Mouse (Mus musculus): ENCODE data around the gene Cfap77. TPM values are rescaled to one million over a fixed set of nuclear protein-coding genes. Genes with fewer than 3 reads are reported as not detected.
"Not testable (repeated sequence)": the region's sequence is repeated elsewhere in the genome, so short reads cannot be mapped to it uniquely, and the experiment has no call there.

Cfap77 gene
- total RNA-seq (2015): 0.32 TPM in 1 of 2 replicates, not detected in the other
- total RNA-seq (2017): not detected in 2 replicates

- ATAC-seq (ENCODE audit: poor library complexity, severe bottlenecking): peak; percentile 73
Observed at GRCm38 (mm10) chr2:29054991-29055390, at the start of gene Cfap77. Cfap77 (minus strand) TSS chr2:29055066.

DNA sequence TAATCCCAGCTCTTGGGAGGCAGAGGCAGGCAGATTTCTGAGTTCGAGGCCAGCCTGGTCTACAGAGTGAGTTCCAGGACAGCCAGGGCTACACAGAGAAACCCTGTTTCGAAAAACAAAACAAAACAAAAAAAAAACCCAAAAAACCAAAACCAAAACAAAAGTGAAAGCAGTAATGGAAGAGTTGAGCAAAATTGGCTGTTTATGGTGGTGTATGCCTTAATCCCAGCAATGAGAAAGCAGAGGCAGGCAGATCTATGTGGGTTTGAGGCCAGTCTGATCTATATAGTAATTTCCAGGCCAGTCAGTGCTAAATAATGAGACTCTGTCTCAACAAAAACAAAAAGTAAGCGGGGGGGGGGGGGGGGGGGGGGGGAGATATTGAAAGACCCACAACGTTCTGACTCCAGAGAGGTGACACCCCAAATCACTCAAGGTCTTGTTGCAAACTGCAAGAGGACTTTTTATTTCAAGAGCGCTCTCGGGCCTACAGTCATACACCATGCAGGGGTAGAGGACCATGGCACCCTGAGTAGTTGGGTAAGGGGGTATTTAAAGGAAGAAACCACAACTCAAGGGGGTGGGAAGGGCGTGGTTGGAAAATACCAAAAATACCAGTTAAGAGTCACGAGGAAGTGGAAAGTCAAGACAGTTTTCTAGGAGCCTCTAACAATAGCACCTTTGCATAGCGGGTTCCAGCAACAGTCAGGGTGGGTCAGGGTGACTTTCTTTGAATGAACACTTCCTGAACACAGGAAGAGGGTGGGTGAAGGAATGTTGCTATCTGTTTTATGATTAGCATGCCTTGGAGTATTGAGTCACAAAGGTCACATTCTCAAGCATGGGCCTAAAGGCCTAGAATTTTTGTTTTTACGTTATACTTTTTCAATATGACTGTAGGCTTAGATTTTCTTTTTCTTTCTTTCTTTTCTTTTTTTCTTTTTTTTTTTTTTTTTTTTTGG lies 47.8 kb upstream of the Cfap77 start:
- ATAC-seq (ENCODE audit: poor library complexity, severe bottlenecking): not testable (repeated sequence)

DNA sequence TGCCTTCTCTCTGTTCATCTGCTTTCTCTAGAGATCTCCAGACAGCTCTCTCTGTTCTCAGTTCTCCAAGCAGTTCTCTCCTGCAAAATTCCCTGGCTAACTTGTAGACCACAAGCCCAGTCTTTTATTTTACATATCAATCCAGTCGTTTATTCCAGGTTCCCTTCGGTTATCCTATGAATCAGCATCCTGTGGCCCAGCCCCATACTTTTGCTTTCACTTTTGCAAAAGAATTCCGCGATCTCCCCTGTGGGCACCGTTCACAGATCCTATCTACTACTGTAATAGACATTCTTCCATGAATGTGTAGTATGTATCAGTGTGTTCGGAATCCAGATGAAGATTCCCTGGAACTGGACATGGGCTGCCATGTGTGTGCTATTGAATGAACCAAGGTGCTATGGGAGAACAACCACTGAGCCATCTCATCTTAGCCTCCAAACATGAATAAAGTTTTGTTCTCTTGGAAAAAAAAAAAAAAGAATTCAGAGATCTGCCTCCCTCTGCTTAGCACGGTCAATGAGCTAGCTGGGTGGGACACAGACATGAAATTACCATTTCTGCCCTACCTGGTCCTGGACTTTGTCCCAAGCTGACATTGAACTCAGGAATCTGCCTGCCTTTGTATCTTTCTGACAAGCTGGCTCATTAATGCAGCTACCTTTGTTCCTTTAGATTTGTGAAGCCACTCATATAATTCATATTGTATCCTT lies 46.1 kb upstream of the Cfap77 start:
- ATAC-seq (ENCODE audit: poor library complexity, severe bottlenecking): no peak

DNA sequence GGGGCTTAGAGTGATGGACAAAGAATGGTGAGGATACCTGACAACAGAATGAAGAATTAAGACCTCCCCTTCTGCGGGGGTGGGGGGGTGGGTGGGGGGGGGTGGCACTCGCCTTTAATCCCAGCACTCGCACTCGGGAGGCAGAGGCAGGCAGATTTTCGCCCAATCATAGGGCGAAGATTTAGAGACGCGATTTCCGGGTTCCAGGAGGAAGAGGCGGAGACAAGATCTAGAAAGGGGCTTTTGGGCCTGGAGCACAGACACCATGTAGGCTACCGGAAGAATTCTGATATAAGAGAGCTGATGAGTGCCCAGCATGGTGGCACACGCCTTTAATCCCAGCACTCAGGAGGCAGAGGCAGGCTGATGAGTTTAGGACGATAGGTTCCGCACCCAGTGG lies 44.8 kb upstream of the Cfap77 start:
- ATAC-seq (ENCODE audit: poor library complexity, severe bottlenecking): no peak

GRCm38 (mm10) chr2:29098786-29099185 lies 43.9 kb upstream of the Cfap77 start:
- no peak for ATAC-seq (ENCODE audit: poor library complexity, severe bottlenecking)

- ATAC-seq (ENCODE audit: poor library complexity, severe bottlenecking): not testable (repeated sequence)
Observed at GRCm38 (mm10) chr2:29097955-29098354, 43.1 kb upstream of the Cfap77 start.

DNA sequence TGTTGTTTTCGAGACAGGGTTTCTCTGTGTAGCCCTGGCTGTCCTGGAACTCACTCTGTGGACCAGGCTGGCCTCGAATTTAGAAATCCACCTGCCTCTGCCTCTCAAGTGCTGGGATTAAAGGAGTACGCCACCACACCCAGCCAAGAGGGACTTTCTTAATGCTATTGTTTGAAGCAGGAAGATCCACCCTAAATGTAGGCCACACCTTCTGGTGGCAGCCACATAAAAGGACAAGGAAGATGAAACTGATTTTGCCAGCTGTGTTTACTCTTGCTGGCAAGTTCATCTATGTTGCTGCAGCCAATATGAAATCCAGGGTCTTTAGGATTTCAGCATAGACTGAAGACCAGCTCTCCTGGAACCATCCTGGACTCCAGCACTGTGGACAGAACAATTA lies 42.6 kb upstream of the Cfap77 start:
- no peak for ATAC-seq (ENCODE audit: poor library complexity, severe bottlenecking)

DNA sequence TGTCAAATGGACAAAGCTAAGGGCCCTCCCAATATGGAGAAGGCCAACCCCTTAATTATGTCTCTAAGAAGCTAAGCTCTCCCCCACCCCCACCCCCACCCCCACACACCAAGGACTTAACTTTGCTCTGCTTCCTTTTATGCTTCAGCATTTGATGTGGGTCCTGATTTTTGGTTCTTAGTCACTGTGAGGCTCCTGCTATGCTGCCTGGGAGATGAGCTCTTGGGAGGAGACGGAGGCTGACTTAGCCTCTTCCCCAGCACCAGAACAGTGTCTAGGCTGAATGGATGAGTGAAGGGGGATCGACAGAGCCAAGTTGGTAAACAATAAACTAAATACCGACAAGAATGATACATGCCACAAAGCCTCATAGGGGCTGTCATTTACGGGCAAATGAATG lies 41.9 kb upstream of the Cfap77 start:
- ATAC-seq (ENCODE audit: poor library complexity, severe bottlenecking): no peak

- no peak for ATAC-seq (ENCODE audit: poor library complexity, severe bottlenecking)
Observed at GRCm38 (mm10) chr2:29095674-29096073, 40.8 kb upstream of the Cfap77 start.

GRCm38 (mm10) chr2:29089276-29089675 lies 34.4 kb upstream of the Cfap77 start:
- not testable (repeated sequence) for ATAC-seq (ENCODE audit: poor library complexity, severe bottlenecking)

DNA sequence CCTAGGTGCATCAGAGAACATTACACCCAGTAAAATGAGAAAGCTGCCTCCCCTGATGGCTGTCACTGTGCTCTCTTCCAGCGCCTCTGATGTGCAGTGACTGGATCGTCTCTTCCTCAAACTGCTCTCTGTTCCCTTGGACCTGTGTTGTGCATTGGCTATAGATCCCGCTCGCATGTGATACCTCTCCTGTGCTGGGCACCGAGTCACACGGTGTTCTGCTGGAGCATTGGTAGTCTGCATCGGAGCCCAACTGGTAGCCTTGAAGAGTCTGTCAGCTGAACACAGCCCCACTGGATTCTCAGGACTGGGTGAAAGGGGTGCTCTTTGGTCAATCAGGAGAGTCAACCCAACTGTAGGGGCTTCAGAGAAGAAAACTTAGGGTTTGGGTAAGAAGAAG lies 31.2 kb upstream of the Cfap77 start:
- ATAC-seq (ENCODE audit: poor library complexity, severe bottlenecking): no peak

- no peak for ATAC-seq (ENCODE audit: poor library complexity, severe bottlenecking)
Observed at GRCm38 (mm10) chr2:29081965-29082364, 27.1 kb upstream of the Cfap77 start.

DNA sequence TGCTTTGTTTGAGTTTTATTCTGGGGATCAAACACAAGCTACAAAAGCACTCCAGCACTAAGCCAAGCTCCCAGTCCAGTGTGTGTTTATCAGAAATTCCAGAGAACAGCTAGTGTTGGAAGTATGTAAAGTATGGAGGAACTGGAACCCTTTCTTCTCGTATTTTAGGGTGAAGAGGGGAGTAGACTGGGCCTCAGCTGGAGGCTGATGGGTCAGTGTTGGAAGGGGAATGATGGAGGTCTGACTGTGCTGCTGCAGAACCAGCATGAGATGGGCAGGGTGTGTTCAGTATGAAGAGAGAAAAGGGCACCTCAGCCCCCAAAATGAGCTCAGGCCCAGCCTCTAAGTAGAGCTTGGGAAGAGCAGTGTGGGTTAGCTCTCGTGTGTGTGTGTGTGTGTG lies 21.4 kb upstream of the Cfap77 start:
- no peak for ATAC-seq (ENCODE audit: poor library complexity, severe bottlenecking)

DNA sequence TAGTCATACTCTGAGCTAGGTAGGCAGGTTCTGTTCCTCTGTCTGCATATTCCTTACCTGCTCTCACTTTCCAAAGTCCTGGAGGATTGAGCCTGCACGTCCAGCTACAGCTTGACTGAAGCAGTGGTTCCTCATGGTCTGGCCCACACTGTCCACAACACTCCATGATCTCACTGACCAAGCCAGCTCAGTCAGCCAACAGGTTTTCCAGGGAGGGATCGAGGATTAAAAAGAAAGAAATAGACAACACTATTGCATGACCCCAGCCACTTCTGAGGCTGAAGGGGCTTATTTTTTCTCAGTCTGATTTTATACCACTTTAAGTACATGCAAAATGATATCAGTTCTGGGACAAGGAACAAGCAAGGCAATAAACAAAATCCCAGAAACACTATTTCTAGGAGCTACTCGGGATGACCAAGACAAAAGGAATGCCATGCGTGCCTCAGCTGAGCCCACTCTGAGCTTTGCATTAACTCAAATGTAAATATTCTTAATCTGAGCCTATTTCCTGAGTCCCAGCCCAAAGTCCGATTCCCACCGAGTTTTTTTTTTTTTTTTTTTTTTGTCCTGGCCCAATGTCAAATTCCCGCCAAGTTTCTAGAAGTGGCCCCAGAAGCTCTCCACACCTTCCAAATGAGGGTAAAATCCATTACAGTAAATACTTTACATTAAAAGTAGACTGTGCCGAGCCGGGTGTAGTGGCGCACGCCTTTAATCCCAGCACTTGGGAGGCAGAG lies 20.6 kb upstream of the Cfap77 start:
- ATAC-seq (ENCODE audit: poor library complexity, severe bottlenecking): no peak

DNA sequence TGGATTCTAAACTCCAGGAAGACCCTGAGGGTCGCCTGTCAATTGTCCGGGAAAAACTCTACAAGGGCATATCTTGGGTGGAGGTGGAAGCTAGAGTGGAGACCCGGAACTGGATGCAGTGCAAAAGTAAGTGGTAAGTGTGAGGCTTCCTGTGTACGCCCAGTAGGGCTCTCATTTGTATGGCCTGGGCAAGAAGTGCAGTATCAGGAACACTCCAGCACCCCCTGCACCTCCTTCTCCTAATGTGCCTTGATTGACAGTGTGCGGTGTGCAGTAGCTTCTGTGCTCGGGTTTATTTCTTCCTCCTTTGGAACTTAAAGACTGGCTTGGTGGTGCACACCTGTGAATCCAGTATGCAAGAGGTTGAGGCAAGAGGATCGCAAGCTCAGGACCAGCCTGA lies 19.8 kb upstream of the Cfap77 start:
- no peak for ATAC-seq (ENCODE audit: poor library complexity, severe bottlenecking)

- ATAC-seq (ENCODE audit: poor library complexity, severe bottlenecking): no peak
Observed at GRCm38 (mm10) chr2:29066410-29066809, 11.5 kb upstream of the Cfap77 start.

- ATAC-seq (ENCODE audit: poor library complexity, severe bottlenecking): no peak
Observed at GRCm38 (mm10) chr2:29065796-29066195, 10.9 kb upstream of the Cfap77 start.

DNA sequence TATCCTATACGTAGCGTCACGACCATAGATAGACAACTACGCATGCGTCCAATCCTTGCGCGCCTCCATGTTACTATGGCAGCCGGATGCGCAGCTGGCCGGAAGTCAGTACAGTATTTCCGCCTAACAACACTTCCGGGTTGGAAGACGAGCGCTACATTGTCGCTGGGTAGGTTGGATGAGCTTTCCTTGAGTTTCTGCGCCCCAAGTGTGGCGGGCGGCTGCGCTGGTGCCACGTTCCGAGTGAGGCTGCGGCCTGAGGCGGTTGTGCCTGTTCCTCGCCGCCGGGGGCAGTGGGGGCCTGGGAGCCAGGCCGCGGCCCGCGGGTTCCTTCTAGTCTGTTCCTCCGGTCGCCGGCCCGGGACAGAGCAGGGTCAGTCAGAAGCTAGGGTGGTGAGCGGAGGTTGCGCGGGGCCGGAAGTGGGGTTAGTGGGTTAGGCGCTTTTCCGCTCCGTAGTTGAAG lies 5.3 kb upstream of the Cfap77 start, which contains the start of gene Ttf1:
Gene Ttf1, plus strand, starts transcription at position 128 of the 463 bp plus-strand sequence.
- peak; percentile 90 for ATAC-seq (ENCODE audit: poor library complexity, severe bottlenecking)

- 0 out of 2 replicates have a peak, but pooled peaks have one; percentile 5 for ATAC-seq (ENCODE audit: poor library complexity, severe bottlenecking)
Observed at GRCm38 (mm10) chr2:29054545-29054935, 326 bp downstream of the Cfap77 start.

DNA sequence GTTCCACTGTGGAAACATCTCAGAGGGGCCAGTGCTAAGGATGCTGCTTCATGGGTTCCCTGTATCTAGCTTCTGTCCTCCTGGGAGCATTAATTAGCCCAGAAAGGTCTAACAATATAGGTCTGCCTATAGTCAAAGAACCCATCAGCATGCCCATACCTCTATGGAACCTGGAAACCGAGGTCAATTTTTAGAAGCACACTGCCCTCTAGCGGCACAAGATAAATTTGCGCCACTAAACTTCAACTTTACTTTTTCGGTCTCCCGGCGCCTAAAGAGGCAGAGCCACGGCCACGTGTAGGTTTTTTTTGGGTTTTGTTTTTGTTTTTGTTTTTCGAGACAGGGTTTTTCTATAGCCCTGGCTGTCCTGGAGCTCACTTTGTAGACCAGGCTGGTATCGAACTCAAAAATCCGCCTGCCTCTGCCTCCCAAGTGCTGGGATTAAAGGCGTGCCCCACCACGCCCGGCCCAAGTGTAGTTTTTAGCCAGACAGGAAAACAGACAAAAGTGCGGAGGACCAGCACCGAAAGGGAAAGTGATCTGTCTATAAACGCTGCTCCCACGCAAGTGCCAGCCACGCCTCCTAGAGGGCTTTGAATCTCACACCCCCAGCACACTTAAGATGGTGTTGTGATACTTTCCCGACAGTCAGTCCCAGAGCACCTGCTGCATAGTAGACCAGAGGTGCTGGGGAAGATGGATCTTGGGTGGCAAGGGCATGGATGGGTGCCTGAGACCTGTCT lies 893 bp downstream of the Cfap77 start:
- ATAC-seq (ENCODE audit: poor library complexity, severe bottlenecking): peak; percentile 53

Data from megakaryocyte, adult 5-6 weeks (primary cell).